Mouse (Mus musculus): ENCODE measurements around the gene Theg. TPM values are rescaled to one million over a fixed set of nuclear protein-coding genes. Genes with fewer than 3 reads are reported as not detected.

The Theg gene
- polyA plus RNA-seq, 1 experiment from 2014 or later, result not detected

- H3K9me3 ChIP-seq (ENCODE audit: control insufficient read depth, low read length), result no peaks in the 10 kb centered on the region
- H3K9ac ChIP-seq (replicated peaks; ENCODE audit: low read depth, low read length), result no peak overlapping the region
- H3K4me2 ChIP-seq (ENCODE audit: low read length), result no peak overlapping the region
- H3K4me1 ChIP-seq (replicated peaks; ENCODE audit: control insufficient read depth, insufficient read depth, low read length), result no peaks in the 10 kb centered on the region
- 85% methylated on average over 12 of the region's 12 CpGs for WGBS
- H3K27ac ChIP-seq (ENCODE audit: low read length), result no peak overlapping the region
- no peak for ATAC-seq
- H3K4me3 ChIP-seq (replicated peaks; ENCODE audit: low read length), result no peak overlapping the region
- no peaks in the 10 kb centered on the region for H3K27me3 ChIP-seq (replicated peaks; ENCODE audit: control insufficient read depth, insufficient read depth, low read length)
- H3K36me3 ChIP-seq (ENCODE audit: control insufficient read depth, insufficient read depth), result peaks cover 49% of the 10 kb centered on the region
These were observed 41.2 kb downstream of the Theg start for GRCm38 (mm10) chr10:79545891-79546290.

GRCm38 (mm10) chr10:79544631-79545030 lies 42.5 kb downstream of the Theg start:
- 96% methylated on average over 5 of the region's 5 CpGs for WGBS
- H3K4me2 ChIP-seq (ENCODE audit: low read length), result no peak overlapping the region
- no peak overlapping the region for H3K4me3 ChIP-seq (replicated peaks; ENCODE audit: low read length)
- H3K36me3 ChIP-seq (ENCODE audit: control insufficient read depth, insufficient read depth), result peaks cover 51% of the 10 kb centered on the region
- H3K9ac ChIP-seq (replicated peaks; ENCODE audit: low read depth, low read length), result no peak overlapping the region
- H3K27ac ChIP-seq (ENCODE audit: low read length), result no peak overlapping the region
- no peaks in the 10 kb centered on the region for H3K9me3 ChIP-seq (ENCODE audit: control insufficient read depth, low read length)
- no peaks in the 10 kb centered on the region for H3K27me3 ChIP-seq (replicated peaks; ENCODE audit: control insufficient read depth, insufficient read depth, low read length)
- no peak for ATAC-seq
- H3K4me1 ChIP-seq (replicated peaks; ENCODE audit: control insufficient read depth, insufficient read depth, low read length), result no peaks in the 10 kb centered on the region

DNA sequence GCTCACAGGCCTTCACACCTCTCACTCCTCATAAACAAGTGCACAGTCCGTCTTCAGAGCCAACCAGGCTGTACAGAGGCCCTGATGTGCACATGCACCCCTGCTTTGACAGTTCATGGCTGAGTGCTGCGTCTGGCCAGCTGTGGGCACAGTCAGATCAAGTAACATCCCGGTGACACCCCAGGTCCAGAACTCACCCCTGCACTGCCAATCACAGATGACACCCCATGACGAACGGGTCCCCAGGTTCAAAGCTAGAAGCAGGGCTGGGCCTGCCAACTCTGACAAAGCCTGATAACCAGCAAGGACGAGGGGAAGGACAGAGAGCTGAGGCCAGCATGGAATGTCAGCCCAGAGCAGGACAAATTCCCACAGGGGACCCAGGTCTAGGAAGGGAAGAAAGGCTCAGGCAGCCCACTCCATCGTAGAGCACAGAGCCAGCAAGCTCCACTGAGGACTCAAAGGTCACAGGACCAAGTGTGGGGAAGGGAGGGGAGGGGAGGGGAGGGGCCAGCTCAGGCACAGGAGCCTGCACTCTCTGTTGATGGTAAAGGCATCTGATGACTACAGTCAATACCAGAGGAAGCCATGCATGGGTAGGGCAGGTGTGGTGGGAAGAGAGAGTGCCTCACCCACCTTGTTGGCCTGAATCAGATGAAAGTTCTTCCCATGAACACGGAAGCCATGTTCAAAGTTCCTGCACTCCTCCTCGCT lies 43.1 kb downstream of the Theg start:
- ATAC-seq, result no peak
- Histone ChIP-seq H3K9me3 (ENCODE audit: control insufficient read depth, low read length) (no peaks in the 10 kb centered on the region), H3K27ac (ENCODE audit: low read length) (no peak overlapping the region), H3K4me1 (replicated peaks; ENCODE audit: control insufficient read depth, insufficient read depth, low read length) (no peaks in the 10 kb centered on the region), H3K4me2 (ENCODE audit: low read length) (no peak overlapping the region), H3K9ac (replicated peaks; ENCODE audit: low read depth, low read length) (no peak overlapping the region), H3K4me3 (replicated peaks; ENCODE audit: low read length) (no peak overlapping the region), H3K27me3 (replicated peaks; ENCODE audit: control insufficient read depth, insufficient read depth, low read length) (no peaks in the 10 kb centered on the region), H3K36me3 (ENCODE audit: control insufficient read depth, insufficient read depth) (peaks cover 49% of the 10 kb centered on the region)
- 89% methylated on average over 9 of the region's 9 CpGs for WGBS

- Histone ChIP-seq H3K9ac (replicated peaks; ENCODE audit: low read depth, low read length) (no peak overlapping the region), H3K27ac (ENCODE audit: low read length) (no peak overlapping the region), H3K4me3 (replicated peaks; ENCODE audit: low read length) (no peak overlapping the region), H3K27me3 (replicated peaks; ENCODE audit: control insufficient read depth, insufficient read depth, low read length) (no peaks in the 10 kb centered on the region), H3K9me3 (ENCODE audit: control insufficient read depth, low read length) (no peaks in the 10 kb centered on the region), H3K4me1 (replicated peaks; ENCODE audit: control insufficient read depth, insufficient read depth, low read length) (no peaks in the 10 kb centered on the region), H3K4me2 (ENCODE audit: low read length) (no peak overlapping the region), H3K36me3 (ENCODE audit: control insufficient read depth, insufficient read depth) (peaks cover 36% of the 10 kb centered on the region)
- ATAC-seq, result no peak
- WGBS, result 93% methylated on average over 11 of the region's 11 CpGs
These were observed 45.0 kb downstream of the Theg start for GRCm38 (mm10) chr10:79542171-79542570.

GRCm38 (mm10) chr10:79541522-79541921 lies 45.6 kb downstream of the Theg start:
- H3K4me2 ChIP-seq (ENCODE audit: low read length), result no peak overlapping the region
- no peak overlapping the region for H3K27ac ChIP-seq (ENCODE audit: low read length)
- ATAC-seq, result no peak
- peaks cover 31% of the 10 kb centered on the region for H3K36me3 ChIP-seq (ENCODE audit: control insufficient read depth, insufficient read depth)
- no peaks in the 10 kb centered on the region for H3K4me1 ChIP-seq (replicated peaks; ENCODE audit: control insufficient read depth, insufficient read depth, low read length)
- no peaks in the 10 kb centered on the region for H3K27me3 ChIP-seq (replicated peaks; ENCODE audit: control insufficient read depth, insufficient read depth, low read length)
- WGBS, result 78% methylated on average over 15 of the region's 15 CpGs
- no peaks in the 10 kb centered on the region for H3K9me3 ChIP-seq (ENCODE audit: control insufficient read depth, low read length)
- no peak overlapping the region for H3K9ac ChIP-seq (replicated peaks; ENCODE audit: low read depth, low read length)
- H3K4me3 ChIP-seq (replicated peaks; ENCODE audit: low read length), result no peak overlapping the region

DNA sequence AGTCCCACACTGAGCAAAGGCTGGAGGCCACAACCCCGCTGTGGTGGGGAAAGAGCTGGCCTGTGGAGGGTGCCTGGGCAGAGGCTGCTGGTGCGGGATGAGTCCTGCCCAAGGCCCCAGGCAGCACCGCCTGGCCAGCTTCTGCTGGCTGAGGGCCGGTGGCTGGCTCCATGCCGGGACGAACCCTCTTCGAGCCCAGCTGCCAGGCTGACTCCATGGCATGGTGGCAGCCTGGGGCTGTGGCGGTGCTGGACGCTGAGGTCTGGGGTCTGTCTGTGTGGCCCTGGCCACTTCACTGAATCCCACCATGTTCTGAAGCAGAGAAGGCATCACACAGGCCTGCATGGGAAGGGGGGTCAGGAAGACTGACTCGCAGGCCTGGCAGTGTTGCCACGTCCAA lies 46.4 kb downstream of the Theg start:
- Histone ChIP-seq H3K27ac (ENCODE audit: low read length) (no peak overlapping the region), H3K4me2 (ENCODE audit: low read length) (no peak overlapping the region), H3K27me3 (replicated peaks; ENCODE audit: control insufficient read depth, insufficient read depth, low read length) (no peaks in the 10 kb centered on the region), H3K36me3 (ENCODE audit: control insufficient read depth, insufficient read depth) (peaks cover 27% of the 10 kb centered on the region), H3K9me3 (ENCODE audit: control insufficient read depth, low read length) (no peaks in the 10 kb centered on the region), H3K4me3 (replicated peaks; ENCODE audit: low read length) (no peak overlapping the region), H3K9ac (replicated peaks; ENCODE audit: low read depth, low read length) (no peak overlapping the region), H3K4me1 (replicated peaks; ENCODE audit: control insufficient read depth, insufficient read depth, low read length) (no peaks in the 10 kb centered on the region)
- WGBS, result 96% methylated on average over 11 of the region's 11 CpGs
- ATAC-seq, result no peak

- Histone ChIP-seq H3K27ac (ENCODE audit: low read length) (no peak overlapping the region), H3K27me3 (replicated peaks; ENCODE audit: control insufficient read depth, insufficient read depth, low read length) (no peaks in the 10 kb centered on the region), H3K36me3 (ENCODE audit: control insufficient read depth, insufficient read depth) (peaks cover 21% of the 10 kb centered on the region), H3K9ac (replicated peaks; ENCODE audit: low read depth, low read length) (no peak overlapping the region), H3K4me3 (replicated peaks; ENCODE audit: low read length) (no peak overlapping the region), H3K4me2 (ENCODE audit: low read length) (no peak overlapping the region), H3K9me3 (ENCODE audit: control insufficient read depth, low read length) (no peaks in the 10 kb centered on the region), H3K4me1 (replicated peaks; ENCODE audit: control insufficient read depth, insufficient read depth, low read length) (no peaks in the 10 kb centered on the region)
- WGBS, result 94% methylated on average over 16 of the region's 16 CpGs
- ATAC-seq, result no peak
These were observed 47.2 kb downstream of the Theg start for GRCm38 (mm10) chr10:79539701-79540495.

- 80% methylated on average over 4 of the region's 4 CpGs for WGBS
- Histone ChIP-seq H3K4me3 (replicated peaks; ENCODE audit: low read length) (no peak overlapping the region), H3K4me2 (ENCODE audit: low read length) (no peak overlapping the region), H3K9ac (replicated peaks; ENCODE audit: low read depth, low read length) (no peak overlapping the region), H3K9me3 (ENCODE audit: control insufficient read depth, low read length) (no peaks in the 10 kb centered on the region), H3K27me3 (replicated peaks; ENCODE audit: control insufficient read depth, insufficient read depth, low read length) (no peaks in the 10 kb centered on the region), H3K4me1 (replicated peaks; ENCODE audit: control insufficient read depth, insufficient read depth, low read length) (peaks cover under 1% of the 10 kb centered on the region; the same call in 1 of the 2 replicates), H3K27ac (ENCODE audit: low read length) (no peak overlapping the region), H3K36me3 (ENCODE audit: control insufficient read depth, insufficient read depth) (peaks cover 16% of the 10 kb centered on the region)
- no peak for ATAC-seq
These were observed 48.3 kb downstream of the Theg start for GRCm38 (mm10) chr10:79538873-79539272.

GRCm38 (mm10) chr10:79538323-79538722 lies 48.8 kb downstream of the Theg start:
- H3K36me3 ChIP-seq (ENCODE audit: control insufficient read depth, insufficient read depth), result peaks cover 13% of the 10 kb centered on the region

More at GRCm38 (mm10) chr10:79538323-79538722, 48.8 kb downstream of the Theg start:
- no peak overlapping the region for H3K4me3 ChIP-seq (replicated peaks; ENCODE audit: low read length)
- ATAC-seq, result no peak
- no peak overlapping the region for H3K9ac ChIP-seq (replicated peaks; ENCODE audit: low read depth, low read length)
- H3K4me2 ChIP-seq (ENCODE audit: low read length), result no peak overlapping the region
- H3K27ac ChIP-seq (ENCODE audit: low read length), result no peak overlapping the region
- H3K4me1 ChIP-seq (replicated peaks; ENCODE audit: control insufficient read depth, insufficient read depth, low read length), result peaks cover 4% of the 10 kb centered on the region
- no peaks in the 10 kb centered on the region for H3K9me3 ChIP-seq (ENCODE audit: control insufficient read depth, low read length)
- 91% methylated on average over 3 of the region's 3 CpGs for WGBS
- H3K27me3 ChIP-seq (replicated peaks; ENCODE audit: control insufficient read depth, insufficient read depth, low read length), result no peaks in the 10 kb centered on the region
